Mouse (Mus musculus) monocyte, adult 5-6 weeks (primary cell): Measurements from ENCODE around the gene Ripk3. TPM values are rescaled to one million over a fixed set of nuclear protein-coding genes. Genes with fewer than 3 reads are reported as not detected.
A peak's percentile ranks its signal among the peaks of the same experiment; 100 is the strongest.

Source experiments
- ATAC-seq: fragments of 153-309, 156-312 bp; replicated peaks from 2 replicates; pipeline ENCODE4 v1.8.0; 2017; ENCODE audit warnings: mild to moderate bottlenecking; ENCODE audit not compliant: low TSS enrichment, insufficient number of reproducible peaks, severe bottlenecking, poor library complexity, low FRiP score
- total RNA-seq: library from RNA; stranded (forward); fragments of 200-1000, 200-491, 200-594 nt; gene quantifications from 3 replicates; pipeline ENCODE4 v1.2.3, GENCODE M21; 2017

Ripk3 gene
- total RNA-seq, 1 experiment from 2014 or later: 18.7 TPM

DNA sequence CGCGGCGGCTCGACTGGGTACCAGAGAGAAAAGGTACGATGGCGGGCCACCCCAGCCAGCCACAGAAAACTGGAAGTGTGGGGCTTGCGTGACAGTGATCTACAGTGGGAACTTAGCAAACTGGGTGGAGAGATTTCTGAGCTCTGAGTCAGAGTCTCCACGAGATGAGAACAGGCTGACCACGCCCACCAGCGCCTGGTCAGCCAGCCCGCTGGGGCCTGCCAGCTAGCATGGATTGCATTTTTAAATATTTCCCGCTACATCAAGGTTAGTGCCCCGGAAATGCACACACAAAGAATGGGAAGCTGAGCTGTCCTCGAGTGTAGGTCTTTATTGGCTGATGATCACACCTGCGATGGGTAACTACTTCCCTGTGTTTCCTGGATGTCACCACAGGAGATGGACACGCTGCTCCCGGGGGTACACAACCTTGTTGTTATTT is 26.7 kb upstream of the Ripk3 start:
- peak; percentile 90 for ATAC-seq

GRCm38 (mm10) chr14:55814885-55815284 is 26.2 kb upstream of the Ripk3 start:
- ATAC-seq: 0 out of 2 replicates have a peak, but pooled peaks have one; percentile 17

- no peak for ATAC-seq
These were observed 6.9 kb upstream of the Ripk3 start for GRCm38 (mm10) chr14:55795380-55796163.

- ATAC-seq: no peak
These were observed 5.3 kb upstream of the Ripk3 start for GRCm38 (mm10) chr14:55793946-55794345.

GRCm38 (mm10) chr14:55793461-55793860 is 4.8 kb upstream of the Ripk3 start:
- ATAC-seq: no peak

DNA sequence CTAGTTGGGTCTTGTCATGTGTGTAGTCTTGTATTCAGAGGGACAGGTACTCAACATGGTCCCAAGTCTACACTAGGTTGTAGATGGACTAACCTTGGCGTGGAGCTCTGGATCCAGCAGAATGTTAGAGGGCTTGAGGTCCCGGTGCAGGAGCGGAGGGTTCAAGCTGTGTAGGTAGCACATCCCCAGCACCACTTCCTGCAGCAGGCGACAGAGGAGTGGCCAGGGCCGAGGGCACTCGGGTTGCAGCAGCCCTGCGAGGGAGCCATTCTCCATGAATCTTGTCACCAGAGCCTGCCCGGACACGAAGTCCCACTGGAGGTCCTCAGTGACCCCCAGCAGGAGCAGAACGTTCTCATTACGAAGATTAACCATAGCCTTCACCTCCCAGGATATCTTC is 934 bp downstream of the Ripk3 start:
- ATAC-seq: no peak

- no peak for ATAC-seq
These were observed 3.5 kb downstream of the Ripk3 start for GRCm38 (mm10) chr14:55785195-55785594.

DNA sequence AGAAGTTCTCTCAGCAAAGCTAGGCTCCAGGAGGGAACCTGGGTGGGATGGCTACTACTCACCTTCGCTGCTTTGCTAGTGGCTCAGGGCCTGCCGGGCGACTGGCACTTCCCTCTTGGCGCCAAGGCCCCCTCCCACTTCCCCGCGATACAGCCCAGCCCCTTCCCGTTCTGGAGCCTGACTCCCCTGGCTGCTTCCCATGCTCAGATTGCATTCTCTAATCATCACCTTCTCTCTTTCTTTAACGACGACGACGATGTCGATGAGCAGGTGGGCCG is 4.8 kb downstream of the Ripk3 start, which contains the start of gene Adcy4:
Gene Adcy4, minus strand, starts transcription at position 138 of the 278 bp plus-strand sequence.
- ATAC-seq: no peak

GRCm38 (mm10) chr14:55783171-55783957 is 5.3 kb downstream of the Ripk3 start:
- no peak for ATAC-seq

- no peak for ATAC-seq
These were observed 6.2 kb downstream of the Ripk3 start for GRCm38 (mm10) chr14:55782361-55782960.

DNA sequence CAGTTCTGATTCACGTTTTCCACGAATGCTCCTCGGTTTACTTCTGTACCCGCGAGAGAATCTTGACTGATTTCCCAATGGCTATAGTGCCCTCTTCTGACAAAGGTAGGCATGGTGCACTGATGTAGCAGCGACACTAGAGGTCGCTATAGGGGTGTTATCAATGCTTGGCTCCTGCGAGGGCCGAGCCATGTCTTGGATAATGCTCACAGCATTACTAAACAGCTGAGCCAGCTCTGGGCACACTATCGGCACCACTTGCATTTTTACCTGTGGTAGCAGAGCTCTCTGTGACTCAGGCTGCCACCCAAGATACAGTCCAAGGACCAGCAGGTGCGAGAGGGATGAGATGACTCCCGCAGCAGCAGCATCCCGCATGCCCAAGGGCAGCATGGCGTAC is 7.4 kb downstream of the Ripk3 start:
- peak; percentile 79 for ATAC-seq

DNA sequence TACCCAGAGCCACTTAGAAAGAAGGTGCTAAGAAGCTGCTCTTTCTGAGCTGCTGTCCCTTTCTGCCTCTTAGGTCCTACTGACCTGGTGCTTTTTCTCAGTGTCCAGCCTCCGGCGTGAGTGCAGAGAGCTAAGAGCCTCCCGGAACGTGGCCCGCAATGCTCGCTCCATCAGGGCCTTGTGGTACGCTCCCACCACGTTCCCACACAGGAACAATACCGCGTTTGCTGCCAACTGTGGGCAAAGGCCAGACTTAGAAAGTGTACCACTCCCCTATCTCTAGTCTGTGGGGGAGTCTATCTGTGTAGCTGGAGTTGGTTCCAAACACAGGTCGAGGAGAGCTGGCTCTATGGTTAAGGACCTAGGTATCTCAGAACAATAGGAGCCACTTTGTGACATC is 7.9 kb downstream of the Ripk3 start:
- no peak for ATAC-seq

GRCm38 (mm10) chr14:55779656-55780055 is 9.0 kb downstream of the Ripk3 start:
- ATAC-seq: no peak

GRCm38 (mm10) chr14:55778686-55779085 is 10.0 kb downstream of the Ripk3 start:
- no peak for ATAC-seq

DNA sequence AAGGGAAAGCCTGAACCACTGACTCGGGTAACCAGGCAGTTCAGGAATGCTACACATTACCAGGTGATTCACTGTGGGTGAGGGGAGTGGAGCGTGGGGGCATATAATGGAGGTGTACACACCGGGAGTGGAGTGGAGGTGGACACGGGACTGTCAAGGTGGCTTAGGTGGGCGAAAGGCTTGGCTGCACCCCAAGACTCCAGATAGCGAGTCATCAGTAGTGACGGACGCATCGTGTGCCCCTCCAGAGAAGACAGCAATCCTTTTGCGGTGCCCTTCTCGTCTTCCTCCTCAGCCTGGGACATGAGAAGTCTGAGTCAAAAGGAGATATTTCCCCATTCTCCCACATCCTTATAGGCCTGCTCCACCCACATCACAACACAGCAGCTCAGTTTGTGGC is 10.9 kb downstream of the Ripk3 start:
- no peak for ATAC-seq

GRCm38 (mm10) chr14:55777176-55777575 is 11.5 kb downstream of the Ripk3 start:
- no peak for ATAC-seq

DNA sequence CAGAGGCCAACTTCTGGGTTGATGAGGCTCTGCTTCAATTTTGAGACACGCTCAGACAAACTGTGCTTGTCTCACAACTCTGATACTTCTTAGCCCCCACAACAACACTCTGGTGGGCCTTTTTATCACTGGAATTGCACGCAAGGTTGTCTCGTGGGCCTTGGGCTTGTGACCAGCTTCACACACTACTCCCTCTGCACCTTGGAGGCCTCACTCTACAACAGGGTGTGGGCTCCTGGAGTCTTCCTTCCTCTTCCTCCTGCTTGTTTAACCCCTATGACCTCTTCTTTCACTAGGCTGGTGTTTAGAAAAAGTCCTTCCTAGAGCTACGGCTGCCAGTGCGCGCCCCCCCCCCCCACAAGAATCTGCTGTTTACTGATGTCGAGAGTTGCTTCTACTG is 12.0 kb downstream of the Ripk3 start:
- ATAC-seq: no peak

- no peak for ATAC-seq
These were observed 19.5 kb downstream of the Ripk3 start for GRCm38 (mm10) chr14:55769087-55769703.

GRCm38 (mm10) chr14:55768555-55768954 is 20.1 kb downstream of the Ripk3 start:
- no peak for ATAC-seq
